Mouse (Mus musculus): ENCODE data around the gene Fads3. TPM values are rescaled to one million over a fixed set of nuclear protein-coding genes. Genes with fewer than 3 reads are reported as not detected.

Gene Fads3
- polyA plus RNA-seq, 1 experiment from 2014 or later = 1.2 TPM

- no peak for DNase-seq (ENCODE audit: low spot score)
Observed at GRCm38 (mm10) chr19:10050438-10050837, 9.1 kb downstream of the Fads3 start.

DNA sequence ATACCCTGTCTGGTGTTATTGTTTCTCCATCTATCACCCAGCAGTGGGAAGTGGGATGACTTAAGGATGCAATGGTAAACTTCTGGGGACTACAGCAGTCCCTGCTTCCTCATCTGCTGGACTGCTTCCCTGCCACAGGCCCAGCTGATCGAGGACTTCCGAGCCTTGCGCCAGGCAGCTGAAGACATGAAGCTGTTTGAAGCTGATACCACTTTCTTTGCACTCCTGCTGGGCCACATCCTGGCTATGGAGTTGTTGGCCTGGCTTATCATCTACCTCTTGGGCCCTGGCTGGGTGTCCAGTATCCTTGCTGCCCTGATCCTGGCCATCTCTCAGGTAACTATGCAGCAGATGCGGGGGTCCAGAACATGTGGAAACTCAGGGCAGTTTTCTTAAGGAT is 11.3 kb downstream of the Fads3 start:
- DNase-seq (ENCODE audit: low spot score) = no peak

GRCm38 (mm10) chr19:10053692-10054260 is 12.4 kb downstream of the Fads3 start:
- DNase-seq (ENCODE audit: low spot score) = no peak

- DNase-seq (ENCODE audit: low spot score) = no peak
Observed at GRCm38 (mm10) chr19:10054361-10055075, 13.1 kb downstream of the Fads3 start.

DNA sequence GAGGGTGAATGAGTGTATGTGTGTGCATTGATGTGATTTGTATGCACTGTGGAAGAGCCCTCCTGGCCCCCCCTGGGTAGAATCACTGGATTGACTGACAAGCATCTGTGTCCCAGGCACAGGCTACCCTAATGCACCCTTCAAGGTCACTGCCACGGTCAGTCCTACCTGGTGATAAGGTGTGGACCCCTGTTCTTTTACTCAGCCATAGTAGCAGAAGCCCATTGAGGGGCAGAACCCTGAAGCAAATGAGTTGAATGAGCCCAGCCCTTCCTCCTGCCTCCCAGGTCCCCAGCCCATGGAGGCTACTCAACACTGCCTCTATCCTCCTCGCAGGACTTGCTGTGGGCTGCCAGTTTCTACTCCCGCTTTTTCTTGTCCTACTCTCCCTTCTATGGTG is 13.9 kb downstream of the Fads3 start:
- DNase-seq (ENCODE audit: low spot score) = no peak

DNA sequence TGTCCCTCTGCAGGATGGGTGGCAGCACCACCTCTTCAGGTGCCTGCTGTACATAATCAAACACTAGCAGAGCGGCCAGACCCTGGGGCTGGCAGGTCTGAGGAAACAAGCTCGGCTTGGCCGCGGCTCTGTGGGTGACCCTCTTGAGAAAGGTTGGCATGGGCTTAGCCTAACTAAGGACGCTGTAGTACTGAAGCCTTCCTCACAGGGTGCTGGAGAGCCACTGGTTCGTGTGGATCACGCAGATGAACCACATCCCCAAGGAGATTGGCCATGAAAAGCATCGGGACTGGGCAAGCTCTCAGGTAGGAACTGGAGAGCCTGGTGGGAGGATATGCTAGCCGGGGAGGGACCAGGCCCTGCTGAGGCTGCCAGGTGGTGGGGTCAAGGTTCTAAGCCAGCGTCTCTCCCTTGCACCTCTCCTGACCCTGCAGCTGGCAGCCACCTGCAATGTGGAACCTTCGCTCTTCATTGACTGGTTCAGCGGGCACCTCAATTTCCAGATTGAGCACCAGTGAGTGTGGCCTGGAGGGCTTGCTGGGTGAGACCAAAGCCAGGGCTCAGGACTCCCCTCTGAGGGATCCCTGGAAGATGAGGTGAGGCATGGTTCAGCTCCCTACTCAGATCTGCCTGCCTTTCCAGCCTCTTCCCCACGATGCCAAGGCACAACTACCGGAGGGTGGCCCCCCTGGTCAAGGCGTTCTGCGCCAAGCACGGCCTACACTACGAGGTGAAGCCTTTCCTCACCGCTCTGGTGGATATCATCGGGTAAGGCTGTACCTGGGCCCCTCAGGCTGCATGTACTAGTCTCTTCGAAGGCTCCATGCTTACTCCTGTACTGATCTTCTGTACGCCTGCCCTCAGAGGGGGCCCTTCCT is 14.7 kb downstream of the Fads3 start:
- DNase-seq (ENCODE audit: low spot score) = no peak

- no peak for DNase-seq (ENCODE audit: low spot score)
Observed at GRCm38 (mm10) chr19:10056686-10057085, 15.3 kb downstream of the Fads3 start.

DNA sequence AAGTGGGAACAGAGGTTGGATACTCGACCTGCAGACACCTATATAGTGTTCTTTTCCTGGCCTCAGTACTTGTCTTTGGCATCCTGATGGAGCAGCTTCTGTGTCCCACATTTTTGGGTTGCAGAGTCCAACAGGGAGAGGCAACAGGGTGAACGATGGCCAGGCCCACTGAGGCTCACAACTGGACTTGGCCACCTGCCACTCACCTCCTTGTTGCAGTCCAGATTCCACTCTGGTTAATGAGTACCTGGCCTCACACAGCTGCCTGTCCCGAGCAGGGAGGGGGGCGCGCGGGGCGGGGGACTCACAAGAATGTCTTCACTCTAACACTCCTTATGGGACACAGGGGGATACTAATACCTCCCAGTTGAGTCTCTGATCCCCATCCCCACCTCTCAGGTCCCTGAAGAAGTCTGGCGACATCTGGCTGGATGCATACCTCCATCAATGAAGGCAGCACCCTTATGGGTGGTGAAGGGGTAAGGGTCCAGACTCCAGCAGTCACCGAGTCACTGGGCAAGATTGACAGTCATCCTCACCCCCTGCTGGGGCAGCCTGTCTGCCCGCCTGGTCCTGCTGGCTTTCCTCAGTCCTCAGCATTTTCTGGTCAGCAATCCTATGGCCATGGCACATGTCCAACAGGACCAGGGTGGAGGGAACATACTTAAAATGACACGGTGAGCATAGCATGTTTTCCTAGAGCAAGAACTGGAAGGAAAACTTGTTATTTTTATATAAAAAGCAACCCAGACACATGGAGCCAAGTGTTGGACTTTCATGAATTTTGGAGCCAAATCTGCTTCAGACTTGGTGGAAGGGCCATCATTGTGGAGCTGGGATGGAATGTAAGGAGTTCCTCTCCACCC is 16.4 kb downstream of the Fads3 start:
- DNase-seq (ENCODE audit: low spot score) = no peak

- no peak for DNase-seq (ENCODE audit: low spot score)
Observed at GRCm38 (mm10) chr19:10058352-10058825, 17.0 kb downstream of the Fads3 start.

DNA sequence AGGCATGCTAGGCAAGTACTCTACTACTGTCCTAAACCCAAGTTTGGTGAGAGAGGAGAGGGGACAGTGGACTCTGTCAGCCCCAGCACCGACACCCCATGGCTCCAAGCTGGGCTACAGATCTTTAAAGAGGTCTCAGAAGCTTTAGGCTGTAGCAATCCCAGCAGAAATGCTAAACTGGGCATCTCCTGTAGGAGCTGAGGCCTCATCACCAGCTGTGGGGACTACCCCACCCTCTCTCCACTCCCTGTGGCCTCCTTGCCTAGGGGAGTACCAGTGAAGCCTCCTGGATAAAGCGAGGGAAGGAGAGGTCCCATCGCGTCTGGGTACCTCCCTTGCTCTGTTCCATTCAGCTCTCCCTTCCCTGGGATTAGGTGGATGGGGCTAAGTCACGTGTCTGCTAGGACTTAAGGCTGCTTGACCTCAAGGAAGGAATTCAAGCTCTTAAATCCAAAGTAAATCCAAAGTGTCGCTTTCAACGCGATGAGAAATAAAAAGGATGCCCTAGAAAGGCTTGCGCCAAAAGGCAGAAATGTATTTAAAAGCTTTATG is 17.6 kb downstream of the Fads3 start:
- DNase-seq (ENCODE audit: low spot score) = no peak

DNA sequence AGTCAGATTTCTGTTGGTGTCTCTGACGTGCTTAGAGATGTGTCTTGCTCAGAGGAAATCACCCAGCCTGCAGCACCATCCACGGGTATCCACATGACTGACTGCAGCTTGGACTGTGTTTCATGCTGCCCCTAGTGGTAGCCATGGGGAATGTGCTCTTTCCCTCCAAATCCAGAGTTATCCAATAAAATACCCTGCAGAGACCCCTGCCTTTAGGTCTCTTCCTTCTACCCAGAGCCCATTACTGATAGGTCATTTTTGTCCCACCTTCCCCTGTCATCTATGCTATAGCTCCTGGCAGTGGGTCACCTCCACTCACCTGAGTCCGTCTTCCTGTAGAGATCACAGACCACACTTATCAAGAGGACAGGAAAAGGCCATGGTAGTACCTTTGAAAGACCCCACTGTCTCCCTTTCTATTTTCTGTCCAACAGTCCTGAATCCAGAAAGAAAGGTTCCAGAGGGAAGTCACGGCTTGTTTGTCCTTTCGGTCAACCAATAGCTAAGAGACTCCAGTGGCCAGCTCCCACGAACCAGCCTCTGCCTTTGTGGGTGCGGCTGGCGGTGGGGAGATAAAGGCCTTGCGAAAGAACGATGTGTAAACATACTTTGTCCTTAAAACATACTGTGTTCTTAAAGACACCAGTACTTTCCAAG is 18.7 kb downstream of the Fads3 start:
- peak; percentile 55 for DNase-seq (ENCODE audit: low spot score)

- DNase-seq (ENCODE audit: low spot score) = no peak
Observed at GRCm38 (mm10) chr19:10060783-10061590, 19.6 kb downstream of the Fads3 start.

DNA sequence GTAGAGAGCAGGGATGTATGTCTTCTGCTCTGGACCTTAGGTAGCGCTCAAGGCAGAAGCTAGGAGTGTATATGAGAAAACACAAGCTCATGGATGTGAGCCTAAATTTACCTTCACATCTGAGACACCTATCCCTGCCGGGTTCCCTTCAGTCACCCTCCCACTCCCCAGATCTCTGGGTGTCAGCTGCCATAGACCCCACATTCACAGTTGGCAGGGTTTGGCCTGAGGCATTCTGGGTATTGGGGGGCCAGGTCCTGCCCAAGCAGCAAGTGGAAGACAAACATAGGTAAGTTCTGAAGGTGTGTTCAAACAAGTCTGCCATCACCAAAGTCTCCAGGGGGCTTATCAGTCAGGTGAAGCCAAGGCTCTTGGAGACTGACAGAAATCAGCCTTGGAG is 20.3 kb downstream of the Fads3 start:
- no peak for DNase-seq (ENCODE audit: low spot score)

- no peak for DNase-seq (ENCODE audit: low spot score)
Observed at GRCm38 (mm10) chr19:10062292-10062691, 20.9 kb downstream of the Fads3 start.

GRCm38 (mm10) chr19:10062862-10063261 is 21.5 kb downstream of the Fads3 start:
- no peak for DNase-seq (ENCODE audit: low spot score)

- DNase-seq (ENCODE audit: low spot score) = peak; percentile 76
Observed at GRCm38 (mm10) chr19:10064173-10065012, 23.0 kb downstream of the Fads3 start.

- DNase-seq (ENCODE audit: low spot score) = no peak
Observed at GRCm38 (mm10) chr19:10065465-10066188, 24.3 kb downstream of the Fads3 start.

DNA sequence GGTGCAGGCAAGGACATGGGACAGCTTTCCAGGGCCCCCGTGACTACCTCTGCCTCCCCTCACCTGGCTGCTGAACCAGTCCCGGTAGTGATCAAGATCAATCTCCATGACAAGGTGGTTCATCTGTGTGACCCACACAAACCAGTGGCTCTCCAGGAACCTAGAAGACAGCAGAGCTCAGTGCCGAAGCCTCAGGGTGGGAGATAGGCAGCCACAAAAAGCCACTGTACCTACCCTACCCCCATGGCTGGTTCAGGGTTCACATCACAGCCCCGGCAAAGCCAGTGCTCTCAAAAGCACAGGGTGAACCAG is 24.8 kb downstream of the Fads3 start:
- no peak for DNase-seq (ENCODE audit: low spot score)
